Mouse (Mus musculus) forebrain, embryonic 10.5 days (tissue): ENCODE results near the gene Tmem117. TPM values are rescaled to one million over a fixed set of nuclear protein-coding genes. Genes with fewer than 3 reads are reported as not detected.

Experiments
- DNase-seq: peaks from one replicate; pipeline ENCODE4 v3.0.0-alpha.2; 2017; ENCODE audit warnings: low spot score; ENCODE audit errors: extremely low spot score
- H3K27ac ChIP-seq: fragments of 300-500 bp; sonication (generic); 2 replicates; pipeline ENCODE4 v1.5.1; 2016; ENCODE audit warnings: mild to moderate bottlenecking
- H3K27me3 ChIP-seq: fragments of 300-500 bp; sonication (generic); 2 replicates; pipeline ENCODE4 v1.6.1; 2016; ENCODE audit warnings: mild to moderate bottlenecking; ENCODE audit not compliant: poor library complexity, severe bottlenecking
- H3K36me3 ChIP-seq: fragments of 300-500 bp; sonication (generic); replicated peaks from 2 replicates; pipeline ENCODE4 v1.6.1; 2016; ENCODE audit warnings: mild to moderate bottlenecking, moderate library complexity
- H3K4me1 ChIP-seq: fragments of 300-500 bp; sonication (generic); 2 replicates; pipeline ENCODE4 v1.6.1; 2016
- H3K4me3 ChIP-seq: fragments of 300-500 bp; sonication (generic); 2 replicates; pipeline ENCODE4 v1.5.1; 2016; ENCODE audit warnings: mild to moderate bottlenecking, moderate library complexity
- H3K9me3 ChIP-seq: fragments of 300-500 bp; sonication (generic); 2 replicates; pipeline ENCODE4 v1.6.1; 2016; ENCODE audit warnings: mild to moderate bottlenecking, moderate library complexity
- WGBS: fragments of 180-500 bp; shearing (Covaris S2); methylation state at CpG from one replicate; pipeline ENCODE4 v1.1.7; 2016; 5-methylcytosine and 5-hydroxymethylcytosine counted together
- polyA plus RNA-seq: library from polyadenylated mRNA; unstranded; fragments of >200 nt; fragmentation: Nextera tagmentation; extraction: Ambion mirVana; gene quantifications from 2 replicates; pipeline ENCODE4 v1.2.1, GENCODE M21; 2016

Tmem117 gene
- polyA plus RNA-seq, 1 experiment from 2014 or later, result 0.74 TPM

DNA sequence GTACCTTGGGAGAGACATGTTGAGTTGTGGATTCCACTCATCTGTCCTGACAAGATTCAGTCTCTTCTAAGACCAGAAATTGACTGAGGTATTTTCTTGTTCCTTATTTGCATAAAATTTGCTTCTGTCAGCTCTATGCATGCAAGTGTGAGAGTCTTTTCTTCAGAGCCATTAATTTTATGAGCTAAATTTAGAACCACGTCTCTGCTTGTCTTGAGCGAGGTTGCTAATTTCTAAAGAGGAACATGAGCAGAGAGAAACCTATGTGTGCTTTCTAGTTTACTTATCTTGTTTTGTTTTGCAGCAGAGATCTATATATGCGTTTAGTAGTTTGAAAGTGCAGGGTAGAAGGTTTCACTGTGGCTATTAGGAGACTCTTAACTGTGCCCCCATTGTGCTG lies 26.6 kb upstream of the Tmem117 start:
- Histone ChIP-seq H3K27ac (no peak overlapping the region), H3K36me3 (no peaks in the 10 kb centered on the region), H3K4me1 (peaks cover 13% of the 10 kb centered on the region), H3K4me3 (no peak overlapping the region), H3K9me3 (no peaks in the 10 kb centered on the region), H3K27me3 (no peaks in the 10 kb centered on the region)
- no peak for DNase-seq
- 83% methylated on average over 3 of the region's 3 CpGs for WGBS

DNA sequence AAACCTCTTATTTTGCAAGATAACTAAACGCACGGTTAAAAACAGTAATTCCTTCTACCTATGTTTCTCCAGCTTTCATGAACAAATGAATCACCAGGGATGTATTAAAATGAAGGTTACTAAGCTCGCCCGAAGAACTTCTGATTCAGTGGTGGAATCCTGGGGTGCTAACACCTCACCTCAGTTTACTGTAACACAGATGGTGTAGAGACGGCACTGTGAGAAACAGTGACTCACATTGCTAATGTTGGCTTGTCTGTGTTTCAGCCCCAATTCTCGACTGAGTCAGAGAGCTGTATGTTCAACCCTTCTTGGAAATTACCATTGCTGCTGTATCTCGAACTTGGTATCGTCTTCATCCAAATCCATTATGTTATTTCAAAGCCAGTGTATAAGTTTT lies 21.3 kb upstream of the Tmem117 start:
- Histone ChIP-seq H3K27ac (no peak overlapping the region), H3K4me3 (no peak overlapping the region), H3K27me3 (no peaks in the 10 kb centered on the region), H3K4me1 (no peaks in the 10 kb centered on the region), H3K9me3 (no peaks in the 10 kb centered on the region), H3K36me3 (no peaks in the 10 kb centered on the region)
- 94% methylated on average over 8 of the region's 8 CpGs for WGBS
- DNase-seq, result no peak

DNA sequence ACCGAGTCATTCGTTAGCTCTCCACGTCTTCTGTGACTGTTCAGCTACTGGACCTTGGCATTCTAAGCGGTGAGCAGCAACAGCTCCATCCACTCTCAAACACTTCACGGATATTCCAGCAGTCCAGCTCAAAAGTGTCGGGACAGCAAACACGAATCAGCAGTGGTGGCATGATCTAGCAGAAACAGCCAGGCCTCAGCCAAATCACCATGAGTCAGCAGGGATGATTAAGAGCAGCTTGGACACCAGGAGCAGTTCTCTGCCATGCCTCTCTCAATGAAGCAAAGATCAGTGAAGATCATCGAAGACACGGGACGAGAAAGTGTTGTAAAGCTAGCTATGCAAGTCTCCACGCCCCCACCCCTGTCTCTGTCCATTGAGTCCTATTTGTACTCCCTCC lies 13.0 kb upstream of the Tmem117 start:
- no peak for DNase-seq
- no peaks in the 10 kb centered on the region for H3K36me3 ChIP-seq
- WGBS, result 91% methylated on average over 11 of the region's 11 CpGs
- no peaks in the 10 kb centered on the region for H3K27me3 ChIP-seq
- no peaks in the 10 kb centered on the region for H3K9me3 ChIP-seq
- H3K4me1 ChIP-seq, result no peaks in the 10 kb centered on the region
- H3K27ac ChIP-seq, result no peak overlapping the region
- H3K4me3 ChIP-seq, result no peak overlapping the region

DNA sequence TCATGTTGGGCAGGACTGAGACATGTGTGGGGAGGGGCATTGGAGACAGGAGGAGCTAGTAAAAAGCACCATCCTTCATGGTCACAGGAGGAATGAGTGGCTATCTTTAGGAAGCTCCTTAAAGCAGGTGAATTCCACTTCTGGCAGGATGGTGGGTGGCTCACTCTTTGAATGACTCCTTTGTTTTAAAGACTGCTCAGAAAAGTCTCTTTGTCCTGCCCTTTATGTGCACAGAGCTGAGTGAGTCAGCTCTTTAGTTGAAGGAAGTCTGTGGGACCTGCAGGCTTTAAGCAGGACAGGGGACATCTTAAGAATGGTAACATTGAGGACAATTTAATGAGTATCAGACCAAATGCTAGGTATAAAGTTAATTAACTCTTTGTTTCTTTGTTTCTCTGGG lies 8.1 kb upstream of the Tmem117 start:
- Histone ChIP-seq H3K9me3 (no peaks in the 10 kb centered on the region), H3K36me3 (no peaks in the 10 kb centered on the region), H3K4me3 (no peak overlapping the region), H3K27me3 (no peaks in the 10 kb centered on the region), H3K4me1 (no peaks in the 10 kb centered on the region), H3K27ac (no peak overlapping the region)
- DNase-seq, result no peak

DNA sequence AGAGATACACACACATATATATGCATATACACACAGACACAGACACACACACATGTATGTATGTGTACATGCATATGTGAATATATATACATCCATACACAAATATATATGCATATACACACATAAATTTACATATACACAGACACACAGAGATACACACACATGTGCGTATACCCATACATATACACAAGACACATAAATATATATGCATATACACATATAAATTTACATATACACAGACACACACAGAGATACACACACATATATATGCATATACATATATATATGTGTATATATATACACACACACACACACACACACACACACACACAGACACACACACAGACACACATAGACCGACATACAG lies 586 bp upstream of the Tmem117 start:
- peaks cover 55% of the 10 kb centered on the region for H3K27me3 ChIP-seq
- 50% methylated on average over 2 of the region's 2 CpGs for WGBS
- H3K36me3 ChIP-seq, result no peaks in the 10 kb centered on the region
- peak overlapping the region; percentile 77 for H3K4me3 ChIP-seq
- H3K4me1 ChIP-seq, result peaks cover 9% of the 10 kb centered on the region
- H3K27ac ChIP-seq, result peak overlapping the region; percentile 82
- H3K9me3 ChIP-seq, result no peaks in the 10 kb centered on the region
- DNase-seq, result no peak

DNA sequence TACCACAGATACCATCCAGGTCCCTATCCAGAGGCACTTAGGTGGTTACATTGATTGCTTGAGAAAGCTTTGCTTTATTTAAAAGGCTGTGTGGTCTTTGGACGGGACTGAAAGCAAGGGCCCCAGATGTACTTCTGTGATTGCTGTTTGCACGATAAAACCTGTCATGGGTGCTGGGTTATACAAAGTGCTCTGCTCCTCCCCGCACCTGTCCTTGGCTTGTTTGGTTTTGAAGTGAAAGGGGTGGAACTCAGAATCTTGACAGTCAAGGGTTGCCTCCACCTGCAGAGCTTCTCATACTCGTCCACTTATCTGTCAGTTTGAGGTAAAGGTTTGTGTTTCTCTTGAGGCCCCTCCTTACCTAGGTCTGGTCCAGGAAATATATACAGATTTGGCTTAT lies 1.5 kb downstream of the Tmem117 start:
- Histone ChIP-seq H3K27me3 (peaks cover 55% of the 10 kb centered on the region), H3K27ac (no peak overlapping the region), H3K4me1 (peaks cover 9% of the 10 kb centered on the region), H3K4me3 (no peak overlapping the region), H3K36me3 (no peaks in the 10 kb centered on the region), H3K9me3 (no peaks in the 10 kb centered on the region)
- no peak for DNase-seq
- WGBS, result 82% methylated on average over 4 of the region's 4 CpGs

DNA sequence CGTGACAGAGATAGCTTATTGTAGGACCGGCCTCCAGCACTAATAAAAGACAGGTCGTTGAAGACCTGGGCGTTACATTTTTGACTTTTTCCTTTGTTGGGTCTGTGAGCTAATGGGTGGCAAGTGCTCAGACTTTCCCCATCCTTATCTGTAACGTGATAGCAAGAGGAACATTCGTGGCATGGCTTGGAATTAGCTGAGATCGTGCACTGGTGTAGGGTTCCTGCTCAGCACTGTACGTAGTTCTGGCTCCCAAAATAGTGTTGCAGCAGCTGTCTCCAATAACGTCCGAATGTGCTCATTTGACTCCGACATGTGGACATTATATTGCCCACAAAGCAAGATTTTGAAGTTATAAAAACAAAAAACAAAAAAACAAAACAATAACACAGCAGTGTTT lies 5.5 kb downstream of the Tmem117 start:
- Histone ChIP-seq H3K36me3 (no peaks in the 10 kb centered on the region), H3K9me3 (no peaks in the 10 kb centered on the region), H3K27me3 (peaks cover 22% of the 10 kb centered on the region), H3K27ac (no peak overlapping the region), H3K4me1 (no peaks in the 10 kb centered on the region), H3K4me3 (no peak overlapping the region)
- DNase-seq, result no peak
- WGBS, result 84% methylated on average over 11 of the region's 11 CpGs

DNA sequence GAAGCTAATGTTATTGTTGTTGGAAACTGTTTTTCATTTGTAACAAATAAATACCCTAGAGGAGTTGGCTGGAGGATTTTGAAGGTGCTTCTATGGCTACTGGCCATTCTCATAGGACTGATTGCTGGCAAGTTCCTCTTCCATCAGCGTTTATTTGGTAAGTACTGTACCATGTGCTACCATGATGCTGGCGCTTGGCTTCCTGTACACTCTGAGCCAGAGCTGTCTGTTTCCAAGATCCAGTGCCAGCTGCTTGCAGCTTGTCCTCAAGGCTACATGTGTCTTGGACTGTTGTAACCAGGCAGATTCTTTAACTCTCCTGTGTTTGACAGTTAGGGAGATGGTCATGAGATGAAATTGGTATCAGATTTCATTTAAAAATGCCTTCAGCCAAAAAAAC lies 9.2 kb downstream of the Tmem117 start:
- DNase-seq, result no peak

DNA sequence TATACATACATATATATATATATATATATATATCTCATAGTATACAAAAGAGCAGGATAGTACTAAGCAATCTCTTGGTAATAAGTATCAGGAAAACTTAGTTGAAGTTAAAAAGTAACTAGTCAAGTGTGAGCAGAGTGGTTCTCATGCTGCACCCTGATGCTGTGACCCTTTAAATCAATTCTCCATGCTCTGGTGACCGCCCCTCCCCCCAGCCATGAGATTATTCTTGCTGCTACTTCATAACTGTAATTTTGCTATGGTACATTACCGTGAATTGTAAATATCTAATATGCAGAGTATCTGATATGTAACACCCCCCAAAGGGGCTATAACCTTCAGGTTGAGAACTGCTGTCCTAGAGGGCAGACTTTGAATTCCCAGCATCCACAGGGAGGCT lies 10.1 kb downstream of the Tmem117 start:
- 81% methylated on average over 2 of the region's 2 CpGs for WGBS
- Histone ChIP-seq H3K4me3 (no peak overlapping the region), H3K4me1 (no peaks in the 10 kb centered on the region), H3K27ac (no peak overlapping the region), H3K27me3 (peaks cover 10% of the 10 kb centered on the region), H3K9me3 (no peaks in the 10 kb centered on the region), H3K36me3 (no peaks in the 10 kb centered on the region)
- no peak for DNase-seq

More for the DNA sequence above, 9.2 kb downstream of the Tmem117 start:
- no peaks in the 10 kb centered on the region for H3K4me1 ChIP-seq
- H3K27me3 ChIP-seq, result peaks cover under 1% of the 10 kb centered on the region
- 89% methylated on average over 2 of the region's 2 CpGs for WGBS
- no peaks in the 10 kb centered on the region for H3K9me3 ChIP-seq
- no peak overlapping the region for H3K27ac ChIP-seq
- no peaks in the 10 kb centered on the region for H3K36me3 ChIP-seq
- no peak overlapping the region for H3K4me3 ChIP-seq

DNA sequence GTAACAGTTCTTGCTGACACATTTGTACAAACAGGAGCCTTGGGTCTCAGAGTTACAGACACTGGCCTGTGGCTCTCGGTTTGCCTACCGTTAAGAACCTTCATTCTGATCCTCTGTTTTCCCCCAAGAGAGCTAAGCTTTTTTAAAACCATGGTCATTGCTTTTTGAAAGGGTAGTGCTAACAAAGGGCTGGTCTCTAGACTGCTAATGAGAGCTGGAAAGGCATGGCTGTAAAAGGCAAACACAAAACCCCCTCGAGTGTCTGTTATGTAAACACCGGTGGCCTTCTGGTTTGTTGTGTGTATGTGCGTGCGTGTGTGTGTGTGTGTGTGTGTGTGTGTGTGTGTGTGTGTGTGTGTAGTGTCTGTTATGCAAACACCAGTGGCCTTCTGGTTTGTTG lies 17.0 kb downstream of the Tmem117 start:
- H3K36me3 ChIP-seq, result no peaks in the 10 kb centered on the region
- 55% methylated on average over 6 of the region's 6 CpGs for WGBS
- no peak for DNase-seq
- peaks cover 67% of the 10 kb centered on the region for H3K27me3 ChIP-seq
- H3K4me3 ChIP-seq, result no peak overlapping the region
- H3K4me1 ChIP-seq, result peaks cover 21% of the 10 kb centered on the region
- no peaks in the 10 kb centered on the region for H3K9me3 ChIP-seq
- no peak overlapping the region for H3K27ac ChIP-seq

DNA sequence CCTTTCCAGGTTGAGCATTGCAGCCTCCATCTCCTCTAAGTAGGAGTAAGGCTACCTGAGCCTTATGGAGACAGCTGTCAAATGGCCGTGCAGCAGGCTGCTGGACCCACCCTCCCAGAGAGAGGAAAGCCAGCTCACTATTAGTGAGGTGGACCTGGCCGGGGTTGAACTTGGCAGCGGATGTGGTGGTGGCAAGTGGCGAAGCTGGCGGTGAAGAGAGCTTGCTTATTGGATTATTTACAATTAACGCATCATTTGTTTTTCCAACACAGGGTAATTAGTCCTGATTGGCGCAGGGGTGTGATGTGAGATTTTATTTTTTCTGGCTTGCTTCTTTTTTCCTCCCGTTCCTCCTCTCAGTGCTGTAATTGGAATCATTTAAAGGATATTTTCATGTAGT lies 19.4 kb downstream of the Tmem117 start:
- 86% methylated on average over 8 of the region's 8 CpGs for WGBS
- peaks cover 75% of the 10 kb centered on the region for H3K27me3 ChIP-seq
- H3K4me3 ChIP-seq, result no peak overlapping the region
- DNase-seq, result no peak
- peaks cover 23% of the 10 kb centered on the region for H3K4me1 ChIP-seq
- no peaks in the 10 kb centered on the region for H3K36me3 ChIP-seq
- H3K9me3 ChIP-seq, result no peaks in the 10 kb centered on the region
- H3K27ac ChIP-seq, result no peak overlapping the region

DNA sequence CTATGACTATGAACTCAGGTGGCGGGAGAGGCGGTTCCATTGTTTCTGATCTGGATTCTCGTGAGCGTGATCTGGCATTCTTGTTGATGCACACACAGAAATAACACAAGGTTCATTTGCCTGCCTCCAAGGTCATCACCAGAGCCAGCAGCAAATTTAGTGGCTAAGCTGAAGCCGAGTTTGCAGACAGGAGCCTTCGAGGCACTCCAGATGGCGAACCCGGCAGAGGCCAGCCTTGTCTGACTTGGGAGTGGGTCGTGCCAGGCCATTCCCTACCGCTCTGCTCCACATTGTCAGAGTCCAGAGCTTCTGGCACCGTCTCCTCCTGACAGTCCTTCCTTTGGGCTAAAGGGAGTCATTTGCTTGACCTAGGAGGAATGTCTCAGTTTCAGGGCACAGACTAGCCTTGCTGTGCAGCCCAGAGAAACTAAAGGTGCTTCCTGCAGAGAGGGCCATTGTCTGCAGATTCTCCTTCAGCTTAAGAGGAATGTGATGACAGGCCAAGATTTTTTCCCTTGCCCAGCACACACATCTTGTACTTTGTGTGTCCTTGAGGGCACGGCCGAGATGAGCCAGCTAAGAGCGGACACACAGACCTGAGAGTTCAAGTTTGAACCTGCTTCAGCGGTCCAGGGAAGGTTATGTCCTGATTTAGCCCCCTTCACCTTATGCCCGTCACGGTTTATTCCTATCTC lies 20.2 kb downstream of the Tmem117 start:
- Histone ChIP-seq H3K4me1 (peaks cover 26% of the 10 kb centered on the region), H3K9me3 (no peaks in the 10 kb centered on the region), H3K27ac (no peak overlapping the region), H3K36me3 (no peaks in the 10 kb centered on the region), H3K4me3 (no peak overlapping the region), H3K27me3 (peaks cover 68% of the 10 kb centered on the region)
- no peak for DNase-seq
- 57% methylated on average over 17 of the region's 17 CpGs for WGBS

DNA sequence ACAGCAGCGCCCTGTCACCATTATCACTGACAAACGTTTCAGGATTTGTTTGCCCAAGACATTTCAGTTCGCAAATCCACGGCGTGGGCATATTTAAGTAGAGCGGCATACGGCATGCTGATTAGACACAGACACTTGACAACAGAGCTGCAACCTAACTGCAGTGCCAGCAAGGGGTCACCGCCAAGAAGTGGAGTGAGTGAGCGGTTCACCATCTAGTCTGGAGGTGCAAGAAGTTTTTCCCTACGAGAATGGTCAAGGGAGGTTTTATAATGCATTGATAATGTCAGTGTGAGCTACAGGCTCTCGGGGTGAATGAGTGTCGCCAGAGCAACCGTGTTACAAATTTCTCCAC lies 20.7 kb downstream of the Tmem117 start:
- Histone ChIP-seq H3K36me3 (no peaks in the 10 kb centered on the region), H3K27me3 (peaks cover 62% of the 10 kb centered on the region), H3K4me1 (peaks cover 26% of the 10 kb centered on the region), H3K9me3 (no peaks in the 10 kb centered on the region), H3K4me3 (no peak overlapping the region), H3K27ac (no peak overlapping the region)
- no peak for DNase-seq
- 74% methylated on average over 13 of the region's 13 CpGs for WGBS

DNA sequence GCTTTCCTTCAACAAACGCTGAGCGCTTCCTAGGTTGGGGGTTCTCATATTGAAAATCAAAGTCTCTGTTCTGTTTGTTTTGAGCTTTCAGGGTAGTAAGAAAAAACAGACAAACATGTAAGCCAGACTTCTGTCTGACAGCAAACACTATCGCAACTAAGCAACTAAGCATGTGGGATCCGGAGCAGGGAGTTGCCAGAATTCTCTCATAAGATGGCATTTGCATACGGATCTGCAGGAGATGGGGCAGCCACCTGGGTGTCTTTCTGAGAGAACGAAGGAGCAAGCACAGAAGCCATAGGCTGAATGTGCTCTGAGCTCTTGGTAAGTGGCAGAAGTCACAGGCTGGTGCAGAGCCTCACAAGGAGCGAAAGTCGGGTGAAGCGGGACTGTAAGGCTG lies 22.3 kb downstream of the Tmem117 start:
- Histone ChIP-seq H3K4me1 (peaks cover 20% of the 10 kb centered on the region), H3K9me3 (no peaks in the 10 kb centered on the region), H3K27me3 (peaks cover 52% of the 10 kb centered on the region), H3K27ac (no peak overlapping the region), H3K4me3 (no peak overlapping the region), H3K36me3 (no peaks in the 10 kb centered on the region)
- WGBS, result 82% methylated on average over 9 of the region's 9 CpGs
- DNase-seq, result no peak
